Mouse (Mus musculus) hindbrain, embryonic 14.5 days (tissue): ENCODE measurements around the gene Tmem62. TPM values are rescaled to one million over a fixed set of nuclear protein-coding genes. Genes with fewer than 3 reads are reported as not detected.
"Not testable (repeated sequence)": the region's sequence is repeated elsewhere in the genome, so short reads cannot be mapped to it uniquely, and the experiment has no call there.

Source experiments
- ATAC-seq: fragments of 200-750 bp; cut with Nextera tagmentation; 2 replicates; pipeline ENCODE4 v1.8.0; 2017; ENCODE audit warnings: moderate number of reproducible peaks, mild to moderate bottlenecking, moderate TSS enrichment, moderate library complexity; ENCODE audit not compliant: low FRiP score
- DNase-seq: peaks from one replicate; pipeline ENCODE4 v3.0.0-alpha.2; 2015; ENCODE audit warnings: low spot score
- H3K27ac ChIP-seq: fragments of 300-500 bp; sonication (generic); 2 replicates; pipeline ENCODE4 v1.5.1; 2014; ENCODE audit warnings: mild to moderate bottlenecking, moderate library complexity
- H3K27me3 ChIP-seq: fragments of 300-500 bp; sonication (generic); 2 replicates; pipeline ENCODE4 v1.6.1; 2014; ENCODE audit warnings: mild to moderate bottlenecking, low read length, mixed read lengths; ENCODE audit not compliant: control insufficient read depth, insufficient read depth
- H3K36me3 ChIP-seq: fragments of 300-500 bp; sonication (generic); replicated peaks from 2 replicates; pipeline ENCODE4 v1.6.1; 2014; ENCODE audit not compliant: control insufficient read depth, insufficient read depth
- H3K4me1 ChIP-seq: fragments of 300-500 bp; sonication (generic); replicated peaks from 2 replicates; pipeline ENCODE4 v1.6.1; 2014; ENCODE audit warnings: antibody characterized with exemption, low read length, mixed read lengths; ENCODE audit not compliant: control insufficient read depth, insufficient read depth
- H3K4me2 ChIP-seq: fragments of 300-500 bp; sonication (generic); replicated peaks from 2 replicates; pipeline ENCODE4 v1.6.1; 2014; ENCODE audit warnings: mild to moderate bottlenecking, moderate library complexity
- H3K4me3 ChIP-seq: fragments of 300-500 bp; sonication (generic); replicated peaks from 2 replicates; pipeline ENCODE4 v1.5.1; 2014; ENCODE audit warnings: mild to moderate bottlenecking, low read length
- H3K9ac ChIP-seq: fragments of 300-500 bp; sonication (generic); 2 replicates; pipeline ENCODE4 v1.6.1; 2014
- H3K9me3 ChIP-seq: fragments of 300-500 bp; sonication (generic); 2 replicates; pipeline ENCODE4 v1.6.1; 2016; ENCODE audit warnings: low read length; ENCODE audit not compliant: control insufficient read depth
- WGBS: fragments of 180-500 bp; shearing (Covaris S2); extraction: QIAGEN DNeasy Blood & Tissue Kit; methylation state at CpG from one replicate; pipeline ENCODE4 v1.1.7; 2014; 5-methylcytosine and 5-hydroxymethylcytosine counted together
- microRNA-seq: library from miRNA; unstranded; fragments of <30 nt; microRNA quantifications from one replicate; pipeline ENCODE4, GENCODE M21; 2016
- polyA plus RNA-seq: library from polyadenylated mRNA; unstranded; fragments of >200 nt; fragmentation: Nextera tagmentation; extraction: Ambion mirVana; gene quantifications from 2 replicates; pipeline ENCODE4 v1.2.1, GENCODE M21; 2014

Gene Tmem62
- polyA plus RNA-seq, 1 experiment from 2014 or later: 18.5 TPM

- ATAC-seq, H3K4me3 ChIP-seq, H3K27ac ChIP-seq, H3K36me3 ChIP-seq, H3K27me3 ChIP-seq, H3K4me1 ChIP-seq, H3K9ac ChIP-seq, H3K4me2 ChIP-seq, H3K9me3 ChIP-seq, DNase-seq: not testable (repeated sequence)
- 92% methylated on average over 1 of the region's 1 CpGs for WGBS
Measured at GRCm38 (mm10) chr2:121038851-121039250, 62.0 kb downstream of the Tmem62 start.

GRCm38 (mm10) chr2:121039382-121039781 is 62.6 kb downstream of the Tmem62 start:
- no peak for ATAC-seq

GRCm38 (mm10) chr2:121041098-121041497 is 64.3 kb downstream of the Tmem62 start:
- Histone ChIP-seq H3K27ac (no peak overlapping the region), H3K4me1 (no peaks in the 10 kb centered on the region), H3K27me3 (no peaks in the 10 kb centered on the region), H3K36me3 (no peaks in the 10 kb centered on the region), H3K4me2 (no peak overlapping the region), H3K9ac (no peak overlapping the region), H3K4me3 (no peak overlapping the region), H3K9me3 (no peaks in the 10 kb centered on the region)
- DNase-seq: peak; percentile 54
- 57% methylated on average over 5 of the region's 5 CpGs for WGBS
- no peak for ATAC-seq

More at GRCm38 (mm10) chr2:121039382-121039781, 62.6 kb downstream of the Tmem62 start:
- H3K27me3 ChIP-seq: no peaks in the 10 kb centered on the region
- no peak overlapping the region for H3K9ac ChIP-seq
- no peaks in the 10 kb centered on the region for H3K36me3 ChIP-seq
- no peaks in the 10 kb centered on the region for H3K9me3 ChIP-seq
- H3K4me2 ChIP-seq: no peak overlapping the region
- no peak for DNase-seq
- H3K4me3 ChIP-seq: no peak overlapping the region
- H3K27ac ChIP-seq: no peak overlapping the region
- H3K4me1 ChIP-seq: no peaks in the 10 kb centered on the region
- 100% methylated on average over 1 of the region's 1 CpGs for WGBS

- Histone ChIP-seq H3K36me3 (no peaks in the 10 kb centered on the region), H3K9me3 (no peaks in the 10 kb centered on the region), H3K4me3 (no peak overlapping the region), H3K27me3 (no peaks in the 10 kb centered on the region), H3K4me2 (no peak overlapping the region), H3K9ac (no peak overlapping the region), H3K4me1 (no peaks in the 10 kb centered on the region), H3K27ac (no peak overlapping the region)
- ATAC-seq (no peak), DNase-seq (no peak)
- WGBS: 64% methylated on average over 4 of the region's 4 CpGs
Measured at GRCm38 (mm10) chr2:121045653-121046052, 68.8 kb downstream of the Tmem62 start.

- no peak overlapping the region for H3K4me2 ChIP-seq
- H3K4me3 ChIP-seq: no peak overlapping the region
- DNase-seq: no peak
- no peaks in the 10 kb centered on the region for H3K27me3 ChIP-seq
- no peak overlapping the region for H3K27ac ChIP-seq
- H3K4me1 ChIP-seq: no peaks in the 10 kb centered on the region
- no peaks in the 10 kb centered on the region for H3K9me3 ChIP-seq
- H3K9ac ChIP-seq: no peak overlapping the region
- ATAC-seq: no peak
- WGBS: 91% methylated on average over 5 of the region's 5 CpGs
- no peaks in the 10 kb centered on the region for H3K36me3 ChIP-seq
Measured at GRCm38 (mm10) chr2:121052176-121052575, 75.4 kb downstream of the Tmem62 start.

- WGBS: 87% methylated on average over 2 of the region's 2 CpGs
- no peaks in the 10 kb centered on the region for H3K4me1 ChIP-seq
- no peaks in the 10 kb centered on the region for H3K36me3 ChIP-seq
- no peaks in the 10 kb centered on the region for H3K9me3 ChIP-seq
- no peaks in the 10 kb centered on the region for H3K27me3 ChIP-seq
- ATAC-seq: no peak
- H3K9ac ChIP-seq: no peak overlapping the region
- no peak for DNase-seq
- H3K4me2 ChIP-seq: no peak overlapping the region
- H3K27ac ChIP-seq: no peak overlapping the region
- H3K4me3 ChIP-seq: no peak overlapping the region
Measured at GRCm38 (mm10) chr2:121054060-121054459, 77.2 kb downstream of the Tmem62 start.

GRCm38 (mm10) chr2:121055915-121056314 is 79.1 kb downstream of the Tmem62 start:
- 93% methylated on average over 6 of the region's 6 CpGs for WGBS
- H3K4me1 ChIP-seq: no peaks in the 10 kb centered on the region
- no peak overlapping the region for H3K27ac ChIP-seq
- no peak for DNase-seq
- no peak for ATAC-seq
- no peak overlapping the region for H3K9ac ChIP-seq
- H3K4me3 ChIP-seq: no peak overlapping the region
- no peaks in the 10 kb centered on the region for H3K36me3 ChIP-seq
- H3K9me3 ChIP-seq: no peaks in the 10 kb centered on the region
- no peak overlapping the region for H3K4me2 ChIP-seq
- no peaks in the 10 kb centered on the region for H3K27me3 ChIP-seq

Small RNAs within 50 kb of the gene (microRNA-seq; reads per million reads assigned to microRNA genes)
- not detected for gene Gm44325

Other genes starting within 250 kb of the Tmem62 start
- 8.9 and 9.9 TPM in 2 replicates for gene Cdan1, start 126.9 kb upstream of the Tmem62 start, polyA plus RNA-seq
- gene Ttbk2, start 126.4 kb upstream of the Tmem62 start, polyA plus RNA-seq: 17.4 and 18.1 TPM in 2 replicates
- gene Ubr1, start 6.3 kb upstream of the Tmem62 start, polyA plus RNA-seq: 32.8 and 36.3 TPM in 2 replicates
- gene Ccndbp1, start 31.4 kb downstream of the Tmem62 start, polyA plus RNA-seq: 76.1 and 87.1 TPM in 2 replicates
- 0.08 and 1.1 TPM in 2 replicates for gene Epb42, start 60.1 kb downstream of the Tmem62 start, polyA plus RNA-seq
- gene Tgm5, start 108.8 kb downstream of the Tmem62 start, polyA plus RNA-seq: 0.22 and 0.24 TPM in 2 replicates
- not detected in 2 replicates for gene Tgm7, start 132.8 kb downstream of the Tmem62 start, polyA plus RNA-seq
- gene Adal, start 163.4 kb downstream of the Tmem62 start, polyA plus RNA-seq: 26.9 and 32.6 TPM in 2 replicates
- gene Lcmt2, start 163.6 kb downstream of the Tmem62 start, polyA plus RNA-seq: 16.2 and 20.9 TPM in 2 replicates
- gene Tubgcp4, start 193.6 kb downstream of the Tmem62 start, polyA plus RNA-seq: 43.3 and 43.7 TPM in 2 replicates
- 6.6 and 7.7 TPM in 2 replicates for gene Zscan29, start 194.1 kb downstream of the Tmem62 start, polyA plus RNA-seq